Mouse (Mus musculus) limb, embryonic 12.5 days (tissue): ENCODE results near the gene Tssk4. TPM values are rescaled to one million over a fixed set of nuclear protein-coding genes. Genes with fewer than 3 reads are reported as not detected.

ENCODE experiments used
- ATAC-seq: fragments of 200-750 bp; cut with Nextera tagmentation; 2 replicates; pipeline ENCODE4 v1.8.0; 2017; ENCODE audit warnings: low read depth, moderate TSS enrichment; ENCODE audit not compliant: insufficient number of reproducible peaks, insufficient read depth, low FRiP score, low TSS enrichment
- H3K27ac ChIP-seq: fragments of 300-500 bp; sonication (generic); 2 replicates; pipeline ENCODE4 v1.5.1; 2016; ENCODE audit warnings: mild to moderate bottlenecking, moderate library complexity
- H3K27me3 ChIP-seq: fragments of 300-500 bp; sonication (generic); 2 replicates; pipeline ENCODE4 v1.6.1; 2016; ENCODE audit warnings: mild to moderate bottlenecking, moderate library complexity
- H3K36me3 ChIP-seq: fragments of 300-500 bp; sonication (generic); 2 replicates; pipeline ENCODE4 v1.6.1; 2016; ENCODE audit warnings: mild to moderate bottlenecking, moderate library complexity
- H3K4me1 ChIP-seq: fragments of 300-500 bp; sonication (generic); replicated peaks from 2 replicates; pipeline ENCODE4 v1.6.1; 2016
- H3K4me2 ChIP-seq: fragments of 300-500 bp; sonication (generic); 2 replicates; pipeline ENCODE4 v1.6.1; 2016; ENCODE audit warnings: mild to moderate bottlenecking, moderate library complexity
- H3K4me3 ChIP-seq: fragments of 300-500 bp; sonication (generic); replicated peaks from 2 replicates; pipeline ENCODE4 v1.5.1; 2016; ENCODE audit warnings: mild to moderate bottlenecking
- H3K9ac ChIP-seq: fragments of 300-500 bp; sonication (generic); replicated peaks from 2 replicates; pipeline ENCODE4 v1.6.1; 2016; ENCODE audit warnings: mild to moderate bottlenecking, moderate library complexity
- H3K9me3 ChIP-seq: fragments of 300-500 bp; sonication (generic); 2 replicates; pipeline ENCODE4 v1.6.1; 2016; ENCODE audit warnings: mild to moderate bottlenecking, moderate library complexity
- WGBS: fragments of 180-500 bp; shearing (Covaris S2); methylation state at CpG from one replicate; pipeline ENCODE4 v1.1.7; 2016; 5-methylcytosine and 5-hydroxymethylcytosine counted together
- polyA plus RNA-seq: library from polyadenylated mRNA; unstranded; fragments of >200 nt; fragmentation: Nextera tagmentation; extraction: Ambion mirVana; gene quantifications from 2 replicates; pipeline ENCODE4 v1.2.1, GENCODE M21; 2016

Gene Tssk4
- polyA plus RNA-seq, 1 experiment from 2014 or later = 1.0 TPM

DNA sequence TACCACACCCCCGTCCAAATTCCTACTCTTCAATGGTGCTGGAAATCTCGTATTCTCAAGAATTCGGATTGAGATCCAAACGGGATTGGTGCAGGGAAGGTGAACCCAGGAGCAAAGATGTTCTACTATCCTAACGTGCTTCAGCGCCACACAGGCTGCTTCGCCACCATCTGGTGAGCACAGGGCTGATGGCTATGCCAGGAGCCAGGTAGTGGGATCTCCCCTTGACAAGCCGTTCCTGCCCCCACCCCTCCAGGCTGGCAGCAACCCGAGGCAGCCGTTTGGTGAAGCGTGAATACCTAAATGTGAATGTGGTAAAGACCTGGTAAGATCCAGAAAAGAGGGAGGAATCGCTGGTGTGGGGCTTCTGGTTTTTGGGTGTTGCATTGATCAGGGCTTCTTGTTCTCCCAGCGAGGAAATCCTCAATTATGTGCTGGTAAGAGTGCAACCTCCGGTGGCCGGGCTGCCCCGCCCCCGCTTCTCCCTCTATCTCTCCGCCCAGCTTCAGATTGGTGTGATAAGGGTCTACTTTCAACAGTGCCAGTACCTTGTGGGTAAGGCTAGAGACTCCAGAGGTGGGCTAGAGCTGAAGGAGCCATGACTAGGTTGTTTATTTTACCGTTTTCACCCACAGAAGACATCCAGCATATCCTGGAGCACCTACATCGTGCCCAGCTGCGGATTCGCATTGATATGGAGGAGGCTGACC lies 31.3 kb upstream of the Tssk4 start:
- H3K36me3 ChIP-seq = peaks cover 6% of the 10 kb centered on the region; the same call in 1 of the 2 replicates
- H3K4me1 ChIP-seq = peaks cover 7% of the 10 kb centered on the region
- ATAC-seq = no peak
- peak overlapping the region; percentile 45 for H3K4me2 ChIP-seq
- H3K4me3 ChIP-seq = peak overlapping the region; percentile 32
- 47% methylated on average over 22 of the region's 22 CpGs for WGBS
- H3K9ac ChIP-seq = no peak overlapping the region
- no peak overlapping the region for H3K27ac ChIP-seq
- no peaks in the 10 kb centered on the region for H3K27me3 ChIP-seq
- no peaks in the 10 kb centered on the region for H3K9me3 ChIP-seq

DNA sequence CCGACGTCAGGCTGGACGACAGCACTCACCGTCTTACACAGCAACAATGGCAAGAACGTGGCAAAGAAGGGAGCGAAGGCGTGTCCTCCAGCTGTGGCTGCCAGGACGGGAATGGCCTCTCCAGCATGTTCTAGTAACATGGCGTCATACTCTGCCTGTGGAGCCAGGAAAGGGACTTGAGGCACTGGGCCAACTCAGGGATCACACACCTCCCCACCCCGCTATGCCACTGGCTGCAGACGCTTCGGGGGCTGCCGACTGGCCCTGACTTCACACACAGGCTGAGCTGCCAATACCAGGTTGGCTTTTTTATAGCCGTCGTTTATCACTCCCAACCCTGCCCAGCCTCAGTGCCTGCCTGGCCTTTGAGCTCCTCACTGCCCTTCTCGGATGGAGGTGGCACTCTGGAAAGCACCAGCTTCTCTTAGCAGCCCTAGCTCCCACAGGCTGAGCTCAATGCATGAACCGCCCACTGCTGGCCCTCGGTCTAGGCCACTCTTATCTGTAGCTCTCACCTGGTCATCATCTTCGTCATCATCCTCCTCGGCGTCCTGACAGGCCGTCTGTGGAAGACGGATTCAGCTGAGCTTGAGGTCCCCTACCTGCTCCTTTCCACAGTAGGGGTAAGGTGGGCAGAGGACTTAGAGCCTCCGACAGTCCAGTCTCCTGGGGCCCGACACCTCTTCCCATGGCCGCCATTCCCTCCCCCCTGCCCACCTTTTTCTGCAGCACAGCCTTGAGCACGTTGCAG lies 21.7 kb upstream of the Tssk4 start:
- WGBS = 79% methylated on average over 27 of the region's 27 CpGs
- Histone ChIP-seq H3K36me3 (peaks cover 98% of the 10 kb centered on the region), H3K4me3 (no peak overlapping the region), H3K27ac (no peak overlapping the region), H3K27me3 (no peaks in the 10 kb centered on the region), H3K4me2 (no peak overlapping the region), H3K9ac (no peak overlapping the region), H3K4me1 (no peaks in the 10 kb centered on the region), H3K9me3 (no peaks in the 10 kb centered on the region)
- ATAC-seq = no peak

DNA sequence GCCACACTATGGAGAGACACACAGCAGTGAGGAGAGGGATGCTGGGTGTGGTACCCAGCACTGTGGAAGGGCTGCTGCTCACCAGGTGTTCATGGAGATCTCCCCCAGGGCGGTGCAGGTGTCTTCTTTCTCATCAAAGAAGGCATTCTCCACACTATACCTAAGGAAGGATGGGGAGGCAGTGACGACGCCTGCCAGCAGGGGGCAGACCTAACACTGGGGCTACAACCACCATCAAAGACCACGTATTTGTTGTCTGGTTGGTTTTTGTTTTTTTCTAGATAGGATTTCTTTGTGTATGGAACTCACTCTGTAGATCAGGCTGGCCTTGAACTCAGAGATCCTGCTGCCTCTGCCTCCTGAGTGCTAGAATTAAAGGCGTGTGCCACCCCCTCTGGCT lies 20.7 kb upstream of the Tssk4 start:
- H3K9me3 ChIP-seq = no peaks in the 10 kb centered on the region
- H3K27ac ChIP-seq = no peak overlapping the region
- no peak overlapping the region for H3K4me3 ChIP-seq
- H3K4me2 ChIP-seq = no peak overlapping the region
- 55% methylated on average over 5 of the region's 5 CpGs for WGBS
- H3K9ac ChIP-seq = no peak overlapping the region
- ATAC-seq = no peak
- 0 out of 2 replicates have a peak, but pooled peaks cover 3% of the 10 kb centered on the region for H3K4me1 ChIP-seq
- peaks cover 100% of the 10 kb centered on the region for H3K36me3 ChIP-seq
- no peaks in the 10 kb centered on the region for H3K27me3 ChIP-seq

DNA sequence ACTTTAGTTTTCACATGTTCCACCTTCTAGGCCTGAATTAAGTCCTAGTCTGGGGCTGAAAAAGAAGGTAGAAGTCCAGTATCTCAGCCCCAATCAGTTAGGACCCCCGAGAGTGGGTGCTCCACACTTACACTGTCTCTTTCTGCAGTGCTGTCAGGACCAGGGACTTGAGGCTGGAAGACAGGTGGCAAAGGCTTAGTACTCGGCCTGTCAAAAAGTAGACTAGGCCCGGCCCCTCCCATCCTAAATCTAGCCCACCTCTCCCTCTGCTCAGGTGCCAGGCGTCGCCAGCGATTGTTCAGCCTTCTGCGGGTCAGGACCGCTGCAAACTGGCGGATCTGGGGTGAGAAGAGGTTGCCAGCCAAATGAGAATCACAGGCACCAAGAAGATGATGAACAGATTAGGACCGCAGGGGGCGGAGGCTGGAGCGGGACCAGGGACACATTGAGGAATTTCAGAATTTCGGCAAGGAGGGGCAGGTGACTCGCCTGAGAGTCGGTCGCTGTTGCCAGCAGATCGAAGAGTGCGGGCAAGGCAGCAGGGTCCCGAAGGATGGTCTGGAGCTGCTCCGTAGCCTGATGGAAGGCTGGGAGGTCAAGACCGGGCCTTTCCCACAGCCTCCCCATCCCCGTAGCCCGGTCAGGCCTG lies 15.0 kb upstream of the Tssk4 start:
- WGBS = 4% methylated on average over 23 of the region's 23 CpGs
- Histone ChIP-seq H3K27ac (peak overlapping the region; percentile 73), H3K4me2 (peak overlapping the region; percentile 81), H3K9me3 (no peaks in the 10 kb centered on the region), H3K4me1 (peaks cover 16% of the 10 kb centered on the region), H3K27me3 (no peaks in the 10 kb centered on the region), H3K9ac (peak overlapping the region; percentile 72), H3K4me3 (peak overlapping the region; percentile 67), H3K36me3 (peaks cover 85% of the 10 kb centered on the region)
- ATAC-seq = peak; percentile 80

DNA sequence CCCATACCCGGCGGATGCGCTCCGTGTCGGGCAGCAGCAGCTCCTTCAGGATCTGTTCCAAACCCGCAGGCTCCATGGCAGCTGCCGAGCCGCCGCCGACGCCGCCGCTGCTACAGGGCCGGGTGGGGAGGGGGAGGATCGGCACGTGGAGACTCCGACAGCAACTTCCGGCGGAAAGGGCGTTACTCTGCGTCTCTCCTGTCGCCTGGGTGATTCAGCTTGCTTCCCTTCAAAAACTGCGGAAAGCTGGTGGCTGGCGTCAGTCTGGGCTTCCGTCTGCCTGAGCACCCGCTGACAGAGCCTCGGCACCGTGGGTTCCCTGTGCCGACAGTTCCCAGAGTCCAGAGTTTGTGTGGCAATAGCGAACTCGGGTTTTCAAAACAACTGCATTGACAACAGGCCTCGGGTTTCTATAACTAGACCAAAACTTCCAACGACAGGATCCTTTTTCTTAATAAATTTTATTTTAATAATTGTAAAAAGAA lies 14.4 kb upstream of the Tssk4 start, which contains the start of gene Ipo4:
Gene Ipo4 (minus strand): TSS at position 435 of the 485 bp plus-strand sequence.
- Histone ChIP-seq H3K9me3 (no peaks in the 10 kb centered on the region), H3K27ac (peak within 1 kb of the TSS; percentile 73), H3K4me2 (peak within 1 kb of the TSS; percentile 81), H3K36me3 (peaks cover 85% of the 10 kb centered on the region), H3K4me1 (peaks cover 16% of the 10 kb centered on the region), H3K27me3 (no peaks in the 10 kb centered on the region), H3K9ac (peak within 1 kb of the TSS; percentile 72), H3K4me3 (peak within 1 kb of the TSS; percentile 67)
- 3% methylated on average over 26 of the region's 33 CpGs for WGBS
- ATAC-seq = peak; percentile 79

DNA sequence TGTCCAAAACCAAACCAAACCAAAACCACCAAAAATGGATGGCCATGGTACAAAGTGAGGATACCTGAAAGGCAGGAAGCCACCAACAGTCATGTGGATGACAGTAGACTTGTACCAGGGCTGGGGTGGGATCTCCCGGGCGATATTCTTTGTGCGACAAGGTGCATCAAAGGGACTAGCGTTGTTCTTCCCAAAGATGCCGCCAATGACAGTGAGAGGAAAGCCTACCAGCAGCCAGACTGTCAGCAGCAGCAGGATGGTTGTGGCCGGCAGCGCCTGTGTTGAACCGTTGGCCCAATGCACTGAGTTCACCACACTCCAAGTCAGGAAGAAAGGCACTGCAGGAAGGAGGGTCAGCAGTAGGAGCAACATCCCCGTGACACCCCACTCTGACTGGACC lies 12.2 kb upstream of the Tssk4 start, which contains the start of gene Gm49378:
Gene Gm49378 (minus strand): TSS at position 101 of the 400 bp plus-strand sequence.
- Histone ChIP-seq H3K9me3 (no peaks in the 10 kb centered on the region), H3K4me3 (no peak within 1 kb of the TSS), H3K27ac (no peak within 1 kb of the TSS), H3K9ac (no peak within 1 kb of the TSS), H3K4me2 (no peak within 1 kb of the TSS), H3K27me3 (no peaks in the 10 kb centered on the region), H3K4me1 (peaks cover 27% of the 10 kb centered on the region), H3K36me3 (peaks cover 75% of the 10 kb centered on the region)
- WGBS = 96% methylated on average over 9 of the region's 9 CpGs
- no peak for ATAC-seq

DNA sequence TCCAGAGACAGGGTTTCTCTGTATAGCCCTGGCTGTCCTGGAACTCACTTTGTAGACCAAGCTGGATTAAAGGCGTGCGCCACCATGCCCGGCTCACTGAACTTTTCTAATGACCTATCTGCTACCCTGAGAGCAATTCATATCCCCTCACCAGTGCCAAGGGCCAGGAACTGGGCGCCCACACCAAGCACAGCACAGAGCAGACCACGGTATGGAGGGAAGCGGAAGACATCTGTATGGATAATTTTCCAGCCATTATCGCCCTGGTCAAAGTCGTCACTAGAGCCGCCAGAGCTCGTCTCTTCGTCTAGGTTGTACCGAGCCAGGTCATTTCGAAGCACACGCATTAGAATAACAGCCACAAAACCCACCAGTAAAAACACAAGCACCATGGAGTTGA lies 9.2 kb upstream of the Tssk4 start:
- Histone ChIP-seq H3K36me3 (peaks cover 60% of the 10 kb centered on the region), H3K9ac (no peak overlapping the region), H3K9me3 (no peaks in the 10 kb centered on the region), H3K4me3 (no peak overlapping the region), H3K4me2 (no peak overlapping the region), H3K27me3 (no peaks in the 10 kb centered on the region), H3K4me1 (peaks cover 33% of the 10 kb centered on the region), H3K27ac (no peak overlapping the region)
- ATAC-seq = no peak
- 95% methylated on average over 14 of the region's 14 CpGs for WGBS

DNA sequence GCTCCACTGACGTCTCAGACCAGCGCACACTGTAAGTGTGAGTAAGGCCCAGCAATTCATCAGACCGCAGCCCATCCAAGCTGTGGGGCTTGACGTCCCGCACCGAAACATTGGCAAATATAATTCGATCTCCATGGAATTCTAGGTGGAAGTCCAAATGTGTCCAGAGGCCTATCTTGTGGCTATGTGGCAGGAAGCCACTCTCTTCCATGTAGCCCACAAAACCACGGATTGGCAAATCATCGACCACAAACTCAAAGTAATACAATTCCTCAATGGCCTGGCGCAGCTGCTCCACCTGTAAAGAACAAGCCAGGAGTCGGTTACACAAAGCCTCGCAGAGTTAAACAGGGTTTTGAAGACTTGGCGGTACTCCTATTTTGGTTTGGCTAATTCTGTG lies 8.7 kb upstream of the Tssk4 start:
- WGBS = 95% methylated on average over 13 of the region's 13 CpGs
- Histone ChIP-seq H3K27me3 (no peaks in the 10 kb centered on the region), H3K27ac (no peak overlapping the region), H3K4me1 (peaks cover 30% of the 10 kb centered on the region), H3K9me3 (no peaks in the 10 kb centered on the region), H3K36me3 (peaks cover 61% of the 10 kb centered on the region), H3K9ac (no peak overlapping the region), H3K4me3 (no peak overlapping the region), H3K4me2 (no peak overlapping the region)
- ATAC-seq = no peak

DNA sequence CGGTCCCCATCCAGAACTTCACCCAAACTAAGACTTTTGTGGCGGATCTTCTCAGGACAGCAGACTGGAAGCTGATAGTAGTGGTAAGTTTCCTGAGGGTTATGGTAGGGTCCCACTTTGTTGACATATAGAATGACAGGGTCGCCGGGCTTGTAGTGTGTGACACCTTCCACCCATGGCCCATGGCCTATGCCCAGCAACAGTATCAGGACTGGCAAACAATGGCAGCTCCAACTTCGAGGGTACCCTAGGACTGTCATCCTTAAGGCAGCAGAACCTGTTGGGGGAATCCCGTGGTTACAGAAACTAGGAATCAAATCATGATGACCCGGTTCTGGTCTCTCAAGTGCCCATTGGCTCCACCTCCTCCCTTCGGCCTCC lies 7.3 kb upstream of the Tssk4 start:
- Histone ChIP-seq H3K9ac (peak overlapping the region; percentile 93), H3K4me3 (peak overlapping the region; percentile 88), H3K4me2 (peak overlapping the region; percentile 88), H3K27me3 (no peaks in the 10 kb centered on the region), H3K36me3 (peaks cover 58% of the 10 kb centered on the region), H3K9me3 (no peaks in the 10 kb centered on the region), H3K27ac (peak overlapping the region; percentile 92), H3K4me1 (peaks cover 27% of the 10 kb centered on the region)
- peak; percentile 22; the same call in 1 of the 2 replicates for ATAC-seq
- 23% methylated on average over 8 of the region's 8 CpGs for WGBS

DNA sequence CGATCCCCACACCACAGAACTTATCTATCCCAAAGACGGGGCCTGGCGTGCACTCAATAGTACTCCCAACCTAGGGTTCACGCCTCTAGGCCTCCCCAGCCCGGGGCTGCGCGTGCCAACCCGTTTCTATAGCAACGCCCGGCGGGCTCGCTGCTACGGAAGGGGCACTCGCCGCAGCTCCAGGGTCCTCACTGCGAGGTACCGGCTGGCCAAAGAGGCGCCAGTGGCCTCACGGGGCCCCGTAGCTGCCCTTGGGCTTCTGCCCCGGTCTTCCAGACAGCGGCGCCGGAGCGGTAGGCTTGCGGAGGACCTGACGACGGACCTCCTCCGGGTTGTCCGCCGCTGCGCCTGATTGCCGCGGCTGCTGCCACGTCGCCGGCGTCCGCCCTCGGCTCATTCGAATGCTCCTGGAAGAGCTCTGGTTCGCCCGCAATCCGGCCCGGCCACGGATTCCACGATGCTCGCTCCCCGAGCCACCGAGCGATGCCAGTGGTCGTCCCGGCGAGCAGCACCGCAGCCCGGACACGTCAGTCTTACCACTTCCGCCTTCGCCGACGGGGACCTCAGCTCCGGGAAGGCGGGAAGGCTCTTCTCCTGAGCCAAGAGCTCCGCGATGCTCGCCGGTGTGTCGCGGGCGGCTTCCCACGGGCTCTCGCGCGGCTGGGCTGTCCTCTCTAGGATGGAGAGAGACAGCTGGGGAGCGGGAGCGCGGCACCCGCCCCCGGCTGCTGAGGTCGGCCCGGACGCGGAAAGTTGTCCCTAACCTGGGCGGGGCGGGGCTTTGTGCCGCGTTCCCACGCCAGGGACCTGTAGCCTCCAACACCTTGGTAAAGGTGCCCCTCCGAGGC lies 6.7 kb upstream of the Tssk4 start, which contains the start of gene Tm9sf1:
Gene Tm9sf1 (minus strand): TSS at position 747 of the 848 bp plus-strand sequence.
- Histone ChIP-seq H3K27me3 (no peaks in the 10 kb centered on the region), H3K4me1 (peaks cover 27% of the 10 kb centered on the region), H3K27ac (peak within 1 kb of the TSS; percentile 92), H3K9me3 (no peaks in the 10 kb centered on the region), H3K4me2 (peak within 1 kb of the TSS; percentile 88), H3K4me3 (peak within 1 kb of the TSS; percentile 88), H3K36me3 (peaks cover 52% of the 10 kb centered on the region), H3K9ac (peak within 1 kb of the TSS; percentile 93)
- ATAC-seq = peak; percentile 72
- under 1% methylated on average over 89 of the region's 89 CpGs for WGBS
